Mouse (Mus musculus) liver, embryonic 14.5 days (tissue): ENCODE measurements at regions not wholly inside any gene's neighbourhood (a gene's known extent, or its start where the extent isn't known, plus 50 kb on each side); places are given as distances from the start of the nearest gene placed in this dataset.

Source experiments
- ATAC-seq: fragments of 200-750 bp; cut with Nextera tagmentation; 2 replicates; pipeline ENCODE4 v1.8.0; 2017; ENCODE audit warnings: moderate number of reproducible peaks, mild to moderate bottlenecking, moderate library complexity; ENCODE audit not compliant: insufficient read depth
- DNase-seq, 3 experiments: peaks; one replicate each; pipeline ENCODE4 v3.0.0-alpha.2; 2012 to 2013; ENCODE audit warnings: low read depth in 3 of 3, low spot score in 3 of 3
- H3K27ac ChIP-seq: fragments of 300-500 bp; sonication (generic); 2 replicates; pipeline ENCODE4 v1.5.1; 2014; ENCODE audit warnings: moderate library complexity, mild to moderate bottlenecking, control low read depth, inconsistent platforms
- H3K27me3 ChIP-seq: fragments of 300-500 bp; sonication (generic); 2 replicates; pipeline ENCODE4 v1.6.1; 2014; ENCODE audit warnings: mild to moderate bottlenecking, low read length, moderate library complexity; ENCODE audit not compliant: control insufficient read depth, insufficient read depth
- H3K36me3 ChIP-seq: fragments of 300-500 bp; sonication (generic); replicated peaks from 2 replicates; pipeline ENCODE4 v1.6.1; 2014; ENCODE audit warnings: low read depth; ENCODE audit not compliant: control insufficient read depth, insufficient read depth
- H3K4me1 ChIP-seq, 2 experiments: fragments of 200-500 bp in 1 of 2; fragments of 300-500 bp in 1 of 2; sonication (generic) in 1 of 2; replicated peaks; 2 replicates each; pipeline ENCODE4 v1.6.1; 2012 to 2014; ENCODE audit warnings: antibody characterized with exemption in 1 of 2, inconsistent platforms in 1 of 2, low read length in 1 of 2; ENCODE audit not compliant: control insufficient read depth in 2 of 2, insufficient read depth in 2 of 2
- H3K4me2 ChIP-seq: fragments of 300-500 bp; sonication (generic); 2 replicates; pipeline ENCODE4 v1.6.1; 2014; ENCODE audit warnings: low read depth, mild to moderate bottlenecking, control low read depth, moderate library complexity
- H3K4me3 ChIP-seq, 2 experiments: fragments of 200-500 bp in 1 of 2; fragments of 300-500 bp in 1 of 2; sonication (generic) in 1 of 2; 2 replicates each; pipeline ENCODE4 v1.5.1; 2012 to 2014; ENCODE audit warnings: low read depth in 2 of 2, low read length in 2 of 2, mild to moderate bottlenecking in 2 of 2, control low read depth in 1 of 2, inconsistent platforms in 1 of 2, moderate library complexity in 1 of 2; ENCODE audit not compliant: insufficient read depth in 1 of 2
- H3K9ac ChIP-seq: fragments of 300-500 bp; sonication (generic); replicated peaks from 2 replicates; pipeline ENCODE4 v1.6.1; 2014; ENCODE audit warnings: mild to moderate bottlenecking, control low read depth, moderate library complexity
- H3K9me3 ChIP-seq: fragments of 300-500 bp; sonication (generic); 2 replicates; pipeline ENCODE4 v1.6.1; 2016; ENCODE audit warnings: low read length, mixed read lengths; ENCODE audit not compliant: control insufficient read depth
- CTCF ChIP-seq: IDR thresholded peaks from 2 replicates; pipeline ENCODE4 v1.5.1; 2016; ENCODE audit warnings: antibody characterized with exemption, low read depth, control low read depth
- EP300 ChIP-seq: IDR thresholded peaks from 2 replicates; pipeline ENCODE4 v1.6.1; 2016; ENCODE audit warnings: antibody characterized with exemption, low read depth
- WGBS: fragments of 180-500 bp; shearing (Covaris S2); extraction: QIAGEN DNeasy Blood & Tissue Kit; methylation state at CpG from one replicate; pipeline ENCODE4 v1.1.7; 2014; ENCODE audit not compliant: insufficient replicate concordance; 5-methylcytosine and 5-hydroxymethylcytosine counted together

DNA sequence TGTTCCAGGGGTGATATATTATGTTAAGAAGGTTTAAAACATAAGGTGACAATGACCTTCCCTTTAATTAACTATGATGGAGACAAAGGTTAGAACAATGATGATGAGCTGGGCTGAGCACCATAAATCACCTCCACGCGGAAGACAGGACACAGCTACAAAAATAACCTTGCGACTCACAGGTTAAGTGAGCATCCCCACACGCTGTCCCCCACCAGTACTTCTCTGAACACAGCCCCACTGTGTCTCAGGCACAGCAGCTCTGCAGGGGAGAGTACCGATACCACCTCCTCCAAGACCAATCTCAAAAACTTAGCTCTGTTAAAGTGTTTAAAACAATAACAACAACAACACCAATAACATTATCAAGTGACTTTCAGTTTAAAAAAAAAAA is 307.7 kb upstream of the Adamts16 start:
- TF ChIP-seq CTCF, result no peak
- TF ChIP-seq EP300, result no peak
- Histone ChIP-seq H3K4me3 (no peak overlapping the region), H3K4me2 (no peak overlapping the region), H3K36me3 (no peaks in the 10 kb centered on the region), H3K27me3 (no peaks in the 10 kb centered on the region), H3K9ac (no peak overlapping the region), H3K9me3 (no peaks in the 10 kb centered on the region), H3K27ac (no peak overlapping the region), H3K4me1 (no peaks in the 10 kb centered on the region)
- DNase-seq (no peak), ATAC-seq (no peak)
- WGBS, result 67% methylated on average over 5 of the region's 5 CpGs

DNA sequence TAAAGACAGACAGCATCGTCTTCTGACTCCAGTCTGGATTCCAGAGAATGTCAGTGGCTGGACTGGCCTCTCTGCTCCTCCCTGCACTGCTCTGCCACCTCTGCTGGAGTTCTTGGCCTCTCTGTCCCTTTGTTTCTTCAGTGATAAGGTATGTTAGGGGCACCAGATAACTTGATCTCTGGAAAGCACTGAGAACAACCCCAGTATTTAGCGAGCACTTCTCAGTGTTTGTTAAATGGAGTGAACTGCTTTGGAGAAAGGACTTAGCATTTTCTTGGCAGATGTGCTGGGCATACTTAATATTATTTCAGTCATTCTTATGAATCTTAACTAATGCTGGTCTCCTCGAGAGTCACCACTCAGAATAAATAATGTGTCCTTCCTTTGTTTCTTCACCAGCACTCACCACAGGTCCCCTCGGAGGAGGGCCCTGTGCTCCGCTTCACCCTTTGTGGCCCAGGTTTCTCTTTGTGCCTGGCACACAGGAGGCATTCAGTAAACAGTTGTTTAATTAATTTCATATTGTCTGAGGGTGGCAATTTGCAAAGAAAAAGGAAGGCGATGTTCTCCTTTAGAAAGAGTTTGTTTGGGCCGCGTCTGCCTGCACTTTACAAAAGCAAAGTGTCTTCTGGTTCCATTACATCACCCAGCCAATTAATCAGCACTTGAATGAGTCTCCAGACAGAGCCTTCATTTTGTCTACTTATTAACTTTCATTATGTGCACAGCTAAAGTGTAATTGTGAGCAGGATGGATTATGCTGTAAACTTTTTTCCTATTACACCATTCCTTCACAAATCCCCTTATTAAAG is 307.1 kb upstream of the Adamts16 start:
- WGBS, result 47% methylated on average over 8 of the region's 8 CpGs
- DNase-seq (no peak), ATAC-seq (no peak)
- Histone ChIP-seq H3K4me2 (no peak overlapping the region), H3K27me3 (no peaks in the 10 kb centered on the region), H3K27ac (no peak overlapping the region), H3K4me3 (no peak overlapping the region), H3K9me3 (no peaks in the 10 kb centered on the region), H3K9ac (no peak overlapping the region), H3K36me3 (no peaks in the 10 kb centered on the region), H3K4me1 (no peaks in the 10 kb centered on the region)
- TF ChIP-seq EP300, result no peak
- no peak for TF ChIP-seq CTCF

DNA sequence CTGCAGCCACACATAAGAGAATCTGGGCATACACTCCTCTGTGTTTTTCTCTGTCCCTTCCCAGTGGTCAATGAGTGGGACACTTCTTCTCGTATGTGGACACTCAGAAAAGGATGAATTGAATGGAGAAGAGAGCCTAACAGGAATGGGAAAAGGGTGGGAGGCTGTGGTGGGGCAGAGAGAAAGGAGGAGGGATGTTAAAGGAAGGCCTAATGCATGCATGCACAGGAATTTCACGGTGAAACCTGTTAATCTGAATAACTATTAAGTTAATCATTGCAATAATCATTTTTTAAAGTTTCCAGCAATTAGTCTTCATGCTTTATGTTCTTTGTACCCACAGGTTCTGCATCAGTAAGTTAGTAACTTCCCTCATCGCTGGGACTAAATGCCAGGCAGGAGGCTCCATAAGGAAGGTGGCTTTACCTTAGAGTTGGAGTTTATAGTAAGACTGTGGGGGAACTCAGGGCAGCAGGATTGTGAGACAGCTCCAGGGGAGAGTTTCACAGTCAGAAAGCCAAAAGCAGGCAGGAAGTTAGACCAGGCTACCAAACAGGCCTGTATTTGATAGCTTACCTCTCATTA is 305.3 kb upstream of the Adamts16 start:
- H3K9ac ChIP-seq, result no peak overlapping the region
- H3K4me2 ChIP-seq, result no peak overlapping the region
- H3K27me3 ChIP-seq, result no peaks in the 10 kb centered on the region
- no peak for ATAC-seq
- DNase-seq, result no peak
- no peak for TF ChIP-seq CTCF
- H3K36me3 ChIP-seq, result no peaks in the 10 kb centered on the region
- no peaks in the 10 kb centered on the region for H3K4me1 ChIP-seq
- H3K4me3 ChIP-seq, result no peak overlapping the region
- no peaks in the 10 kb centered on the region for H3K9me3 ChIP-seq
- 58% methylated on average over 3 of the region's 3 CpGs for WGBS
- H3K27ac ChIP-seq, result no peak overlapping the region

DNA sequence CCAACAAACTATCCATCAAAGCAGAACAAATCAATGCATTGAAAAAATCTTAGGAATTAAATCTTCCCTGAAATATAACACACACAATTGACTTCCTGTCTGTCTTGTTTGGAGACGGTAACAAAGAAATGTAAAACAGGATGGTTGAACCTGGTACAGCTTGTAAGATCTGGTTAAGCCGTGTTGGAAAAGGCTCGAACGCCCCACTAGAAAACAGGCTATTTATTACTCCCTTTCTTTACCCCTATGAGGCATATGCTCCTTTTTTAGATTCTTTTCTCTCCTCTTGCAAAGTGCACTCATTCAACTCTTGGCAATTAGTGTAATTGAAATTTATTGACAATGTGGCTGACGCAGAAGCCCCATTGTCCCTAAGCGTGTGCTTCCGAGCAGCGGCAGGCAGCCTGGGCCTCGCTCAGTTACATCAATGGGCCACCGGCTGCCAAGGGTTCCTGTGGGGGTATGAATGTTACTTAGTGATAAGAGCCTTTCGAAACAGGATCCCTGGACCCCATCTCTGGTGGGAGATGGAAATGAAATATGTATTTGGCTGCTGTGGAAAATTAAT is 297.2 kb upstream of the Adamts16 start:
- H3K9me3 ChIP-seq, result no peaks in the 10 kb centered on the region
- H3K27ac ChIP-seq, result no peak overlapping the region
- 64% methylated on average over 11 of the region's 11 CpGs for WGBS
- H3K4me1 ChIP-seq, result no peaks in the 10 kb centered on the region
- H3K4me3 ChIP-seq, result no peak overlapping the region
- H3K9ac ChIP-seq, result no peak overlapping the region
- ATAC-seq, result no peak
- DNase-seq, result no peak
- H3K4me2 ChIP-seq, result no peak overlapping the region
- TF ChIP-seq EP300 (no peak), CTCF (no peak)
- no peaks in the 10 kb centered on the region for H3K36me3 ChIP-seq
- H3K27me3 ChIP-seq, result no peaks in the 10 kb centered on the region

DNA sequence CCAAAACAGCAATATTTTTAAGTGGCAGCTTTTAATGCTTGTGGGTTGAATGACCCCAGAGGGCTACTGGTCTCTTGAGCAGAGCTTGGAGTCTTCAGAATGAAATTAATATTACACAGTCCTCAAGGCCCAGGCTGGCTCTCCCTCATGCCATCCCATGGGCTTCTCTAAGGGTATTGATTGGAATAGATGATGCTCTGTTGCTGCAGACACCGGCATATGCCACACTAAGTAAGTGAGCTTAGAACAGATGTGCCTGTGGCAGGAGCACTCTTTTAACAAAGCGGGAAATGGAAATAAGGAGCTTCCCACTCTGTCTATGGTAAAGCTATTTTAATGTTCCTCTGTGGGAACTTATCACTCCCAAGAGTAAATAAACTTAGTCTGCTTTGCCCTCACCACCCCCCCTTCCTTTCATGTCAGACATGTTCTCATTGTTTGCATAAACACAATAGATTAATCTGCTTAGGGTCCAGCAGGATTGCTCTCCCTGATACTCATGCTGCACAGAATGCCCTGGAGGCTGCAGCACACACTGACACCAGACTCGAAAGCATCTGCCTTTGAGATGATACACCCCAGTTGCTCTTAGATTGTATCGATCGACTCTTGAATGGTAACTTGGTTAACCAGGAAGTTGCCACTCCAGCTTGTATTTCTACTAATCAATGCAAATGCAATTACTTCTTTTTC is 294.5 kb upstream of the Adamts16 start:
- DNase-seq (no peak), ATAC-seq (no peak)
- H3K27me3 ChIP-seq, result no peaks in the 10 kb centered on the region
- H3K4me2 ChIP-seq, result no peak overlapping the region
- H3K9ac ChIP-seq, result no peak overlapping the region
- no peaks in the 10 kb centered on the region for H3K4me1 ChIP-seq
- TF ChIP-seq CTCF, result no peak
- no peak for TF ChIP-seq EP300
- H3K27ac ChIP-seq, result no peak overlapping the region
- H3K9me3 ChIP-seq, result no peaks in the 10 kb centered on the region
- WGBS, result 58% methylated on average over 5 of the region's 5 CpGs
- no peaks in the 10 kb centered on the region for H3K36me3 ChIP-seq
- no peak overlapping the region for H3K4me3 ChIP-seq
